Mouse (Mus musculus): ENCODE data around the gene Pdxp. TPM values are rescaled to one million over a fixed set of nuclear protein-coding genes. Genes with fewer than 3 reads are reported as not detected.

The Pdxp gene
- polyA plus RNA-seq, 1 experiment from 2014 or later, result 5.9 TPM

- no peak for ATAC-seq (ENCODE audit: insufficient read depth, low FRiP score)
- H3K36me3 ChIP-seq (ENCODE audit: control insufficient read depth, insufficient read depth, low read length), result no peaks in the 10 kb centered on the region
- H3K27me3 ChIP-seq (ENCODE audit: control insufficient read depth, insufficient read depth, low read length), result no peaks in the 10 kb centered on the region; the same call in 1 of the 2 replicates
- H3K9ac ChIP-seq (ENCODE audit: low read length), result no peak overlapping the region
- H3K4me3 ChIP-seq (replicated peaks; ENCODE audit: low read length), result no peak overlapping the region
- peaks cover 22% of the 10 kb centered on the region for H3K4me1 ChIP-seq (ENCODE audit: control insufficient read depth, insufficient read depth, low read length)
- no peaks in the 10 kb centered on the region for H3K9me3 ChIP-seq (replicated peaks; ENCODE audit: control insufficient read depth, low read length)
- H3K4me2 ChIP-seq (ENCODE audit: low read depth, low read length), result no peak overlapping the region
- WGBS, result 91% methylated on average over 23 of the region's 23 CpGs
- no peak overlapping the region for H3K27ac ChIP-seq (ENCODE audit: low read length)
Measured at GRCm38 (mm10) chr15:78918126-78918525, 4.4 kb downstream of the Pdxp start.

- no peak for ATAC-seq (ENCODE audit: insufficient read depth, low FRiP score)
- Histone ChIP-seq H3K4me1 (ENCODE audit: control insufficient read depth, insufficient read depth, low read length) (peaks cover 14% of the 10 kb centered on the region), H3K9ac (ENCODE audit: low read length) (no peak overlapping the region), H3K27me3 (ENCODE audit: control insufficient read depth, insufficient read depth, low read length) (no peaks in the 10 kb centered on the region; the same call in 1 of the 2 replicates), H3K36me3 (ENCODE audit: control insufficient read depth, insufficient read depth, low read length) (no peaks in the 10 kb centered on the region), H3K9me3 (replicated peaks; ENCODE audit: control insufficient read depth, low read length) (no peaks in the 10 kb centered on the region), H3K4me3 (replicated peaks; ENCODE audit: low read length) (no peak overlapping the region), H3K4me2 (ENCODE audit: low read depth, low read length) (no peak overlapping the region), H3K27ac (ENCODE audit: low read length) (no peak overlapping the region)
- 59% methylated on average over 12 of the region's 12 CpGs for WGBS
Measured at GRCm38 (mm10) chr15:78919914-78920313, 6.2 kb downstream of the Pdxp start.

GRCm38 (mm10) chr15:78922700-78923099 lies 9.0 kb downstream of the Pdxp start:
- no peaks in the 10 kb centered on the region for H3K36me3 ChIP-seq (ENCODE audit: control insufficient read depth, insufficient read depth, low read length)
- H3K4me3 ChIP-seq (replicated peaks; ENCODE audit: low read length), result no peak overlapping the region
- H3K9me3 ChIP-seq (replicated peaks; ENCODE audit: control insufficient read depth, low read length), result no peaks in the 10 kb centered on the region
- H3K9ac ChIP-seq (ENCODE audit: low read length), result no peak overlapping the region
- no peak for ATAC-seq (ENCODE audit: insufficient read depth, low FRiP score)
- H3K27me3 ChIP-seq (ENCODE audit: control insufficient read depth, insufficient read depth, low read length), result no peaks in the 10 kb centered on the region
- WGBS, result 77% methylated on average over 7 of the region's 7 CpGs
- no peak overlapping the region for H3K27ac ChIP-seq (ENCODE audit: low read length)
- H3K4me2 ChIP-seq (ENCODE audit: low read depth, low read length), result no peak overlapping the region
- H3K4me1 ChIP-seq (ENCODE audit: control insufficient read depth, insufficient read depth, low read length), result peaks cover 21% of the 10 kb centered on the region

DNA sequence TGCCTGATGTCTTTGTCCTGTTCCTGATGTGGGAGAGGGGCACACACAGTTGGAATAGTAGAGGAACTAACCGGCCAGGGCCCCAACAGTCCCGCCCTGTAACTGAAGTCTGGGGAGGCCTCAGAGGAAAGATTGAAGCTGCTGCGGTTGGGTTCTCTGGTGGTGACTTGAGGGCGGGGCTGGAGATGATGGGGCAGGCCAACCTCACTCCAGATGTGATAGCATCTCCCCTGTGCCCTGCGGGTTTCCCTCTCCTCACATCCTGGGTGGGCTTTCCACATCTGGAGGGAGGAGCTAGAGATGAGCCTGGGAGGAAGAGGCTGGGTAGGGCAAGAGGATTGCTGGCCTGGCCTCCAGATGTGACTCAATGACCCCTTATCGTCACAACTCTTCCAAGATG lies 9.9 kb downstream of the Pdxp start:
- Histone ChIP-seq H3K4me3 (replicated peaks; ENCODE audit: low read length) (no peak overlapping the region), H3K9ac (ENCODE audit: low read length) (no peak overlapping the region), H3K4me1 (ENCODE audit: control insufficient read depth, insufficient read depth, low read length) (peaks cover 26% of the 10 kb centered on the region), H3K4me2 (ENCODE audit: low read depth, low read length) (no peak overlapping the region), H3K36me3 (ENCODE audit: control insufficient read depth, insufficient read depth, low read length) (no peaks in the 10 kb centered on the region), H3K27ac (ENCODE audit: low read length) (no peak overlapping the region), H3K27me3 (ENCODE audit: control insufficient read depth, insufficient read depth, low read length) (no peaks in the 10 kb centered on the region), H3K9me3 (replicated peaks; ENCODE audit: control insufficient read depth, low read length) (no peaks in the 10 kb centered on the region)
- no peak for ATAC-seq (ENCODE audit: insufficient read depth, low FRiP score)
- WGBS, result 56% methylated on average over 6 of the region's 6 CpGs

DNA sequence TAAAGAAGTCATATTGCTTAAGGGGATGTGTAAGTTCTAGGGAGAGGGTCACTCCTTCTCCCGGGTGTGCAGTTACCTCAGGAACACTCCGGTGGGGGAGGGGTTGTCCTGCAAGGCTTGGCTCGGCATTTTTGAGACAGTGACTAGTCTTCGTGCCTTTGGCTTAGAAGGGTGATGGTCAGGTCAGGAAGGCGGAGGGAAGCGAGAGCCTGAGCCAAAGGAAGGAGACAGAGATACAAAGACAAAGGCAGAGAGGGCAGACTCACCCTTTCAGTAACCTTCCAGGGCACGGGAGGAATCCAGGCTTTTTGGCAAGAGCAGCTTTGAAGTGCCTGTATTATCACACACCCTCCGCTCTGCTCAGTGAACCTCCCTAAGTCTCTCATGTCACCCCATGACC lies 11.4 kb downstream of the Pdxp start:
- H3K4me2 ChIP-seq (ENCODE audit: low read depth, low read length), result peak overlapping the region; percentile 67; the same call in 1 of the 2 replicates
- no peak for ATAC-seq (ENCODE audit: insufficient read depth, low FRiP score)
- H3K36me3 ChIP-seq (ENCODE audit: control insufficient read depth, insufficient read depth, low read length), result 0 out of 2 replicates have a peak, but pooled peaks cover 5% of the 10 kb centered on the region
- H3K9ac ChIP-seq (ENCODE audit: low read length), result peak overlapping the region; percentile 60; the same call in 1 of the 2 replicates
- H3K27ac ChIP-seq (ENCODE audit: low read length), result peak overlapping the region; percentile 98
- no peaks in the 10 kb centered on the region for H3K9me3 ChIP-seq (replicated peaks; ENCODE audit: control insufficient read depth, low read length)
- peaks cover 30% of the 10 kb centered on the region for H3K4me1 ChIP-seq (ENCODE audit: control insufficient read depth, insufficient read depth, low read length)
- 36% methylated on average over 8 of the region's 8 CpGs for WGBS
- no peaks in the 10 kb centered on the region for H3K27me3 ChIP-seq (ENCODE audit: control insufficient read depth, insufficient read depth, low read length)
- no peak overlapping the region for H3K4me3 ChIP-seq (replicated peaks; ENCODE audit: low read length)

DNA sequence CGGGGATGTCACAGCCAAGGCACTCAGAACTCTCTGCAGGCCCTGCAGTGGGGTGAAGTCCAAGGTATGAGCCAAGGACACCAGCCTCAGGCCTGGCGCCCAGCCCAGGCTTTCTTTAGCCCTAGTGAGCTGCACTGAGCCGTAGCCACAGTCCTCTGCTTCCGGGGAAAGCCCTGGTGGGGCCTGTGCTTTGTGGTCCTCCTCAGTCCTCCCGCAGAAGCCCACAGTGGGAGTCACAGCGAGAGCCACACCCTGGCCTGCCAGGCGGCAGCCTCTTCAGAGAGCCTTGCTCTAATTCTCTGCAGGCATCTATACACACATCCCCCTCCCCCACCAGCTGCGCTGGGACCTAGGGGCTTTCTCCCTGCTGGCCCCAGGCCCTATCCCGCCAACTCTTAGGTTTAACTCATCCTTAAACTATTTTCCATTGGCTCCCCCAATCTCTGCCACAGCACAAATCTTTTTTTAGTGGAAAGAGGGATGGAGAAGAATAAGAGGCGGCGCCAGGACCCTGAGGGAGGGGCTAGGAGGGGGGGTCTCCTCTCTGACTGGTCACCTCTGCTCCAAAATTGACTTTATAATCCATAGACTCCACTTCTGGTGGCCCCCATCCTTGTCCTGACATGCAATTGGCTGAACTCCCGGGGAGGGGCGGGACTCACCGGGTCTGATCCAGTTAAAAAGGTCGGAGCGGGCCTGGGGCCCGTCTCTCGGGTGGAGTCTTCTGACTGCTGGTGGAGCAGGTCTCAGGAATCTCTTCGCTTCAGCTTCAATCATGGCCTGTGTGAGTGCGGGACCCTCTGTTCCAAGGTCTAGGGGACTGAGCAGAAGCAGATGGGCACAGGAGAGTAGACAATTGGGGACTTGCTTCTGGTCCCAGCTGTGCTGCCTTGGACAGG lies 12.6 kb downstream of the Pdxp start, which contains the start of gene Lgals1:
TSS of gene Lgals1 (plus strand) at position 705 of the 899 bp plus-strand sequence.
- Histone ChIP-seq H3K27ac (ENCODE audit: low read length) (peak within 1 kb of the TSS; percentile 98), H3K4me2 (ENCODE audit: low read depth, low read length) (peak within 1 kb of the TSS; percentile 67), H3K36me3 (ENCODE audit: control insufficient read depth, insufficient read depth, low read length) (0 out of 2 replicates have a peak, but pooled peaks cover 5% of the 10 kb centered on the region), H3K4me1 (ENCODE audit: control insufficient read depth, insufficient read depth, low read length) (peaks cover 30% of the 10 kb centered on the region), H3K4me3 (replicated peaks; ENCODE audit: low read length) (peak within 1 kb of the TSS; percentile 62), H3K27me3 (ENCODE audit: control insufficient read depth, insufficient read depth, low read length) (no peaks in the 10 kb centered on the region), H3K9me3 (replicated peaks; ENCODE audit: control insufficient read depth, low read length) (no peaks in the 10 kb centered on the region), H3K9ac (ENCODE audit: low read length) (peak within 1 kb of the TSS; percentile 76)
- WGBS, result 5% methylated on average over 20 of the region's 20 CpGs
- ATAC-seq (ENCODE audit: insufficient read depth, low FRiP score), result peak; percentile 87

GRCm38 (mm10) chr15:78927021-78927787 lies 13.5 kb downstream of the Pdxp start:
- Histone ChIP-seq H3K4me2 (ENCODE audit: low read depth, low read length) (peak overlapping the region; percentile 67), H3K9me3 (replicated peaks; ENCODE audit: control insufficient read depth, low read length) (no peaks in the 10 kb centered on the region), H3K27me3 (ENCODE audit: control insufficient read depth, insufficient read depth, low read length) (no peaks in the 10 kb centered on the region), H3K4me1 (ENCODE audit: control insufficient read depth, insufficient read depth, low read length) (peaks cover 30% of the 10 kb centered on the region), H3K4me3 (replicated peaks; ENCODE audit: low read length) (peak overlapping the region; percentile 62), H3K36me3 (ENCODE audit: control insufficient read depth, insufficient read depth, low read length) (0 out of 2 replicates have a peak, but pooled peaks cover 5% of the 10 kb centered on the region), H3K9ac (ENCODE audit: low read length) (peak overlapping the region; percentile 76), H3K27ac (ENCODE audit: low read length) (peak overlapping the region; percentile 98)
- WGBS, result 16% methylated on average over 15 of the region's 15 CpGs
- no peak for ATAC-seq (ENCODE audit: insufficient read depth, low FRiP score)

- Histone ChIP-seq H3K4me3 (replicated peaks; ENCODE audit: low read length) (peak overlapping the region; percentile 62), H3K9me3 (replicated peaks; ENCODE audit: control insufficient read depth, low read length) (no peaks in the 10 kb centered on the region)
- WGBS, result under 1% methylated on average over 30 of the region's 35 CpGs
Measured at GRCm38 (mm10) chr15:78927788-78928457, 14.2 kb downstream of the Pdxp start.

More at GRCm38 (mm10) chr15:78927788-78928457, 14.2 kb downstream of the Pdxp start:
- no peaks in the 10 kb centered on the region for H3K27me3 ChIP-seq (ENCODE audit: control insufficient read depth, insufficient read depth, low read length)
- H3K36me3 ChIP-seq (ENCODE audit: control insufficient read depth, insufficient read depth, low read length), result 0 out of 2 replicates have a peak, but pooled peaks cover 5% of the 10 kb centered on the region
- H3K4me2 ChIP-seq (ENCODE audit: low read depth, low read length), result peak overlapping the region; percentile 67
- peak; percentile 59 for ATAC-seq (ENCODE audit: insufficient read depth, low FRiP score)
- peaks cover 30% of the 10 kb centered on the region for H3K4me1 ChIP-seq (ENCODE audit: control insufficient read depth, insufficient read depth, low read length)
- peak overlapping the region; percentile 98 for H3K27ac ChIP-seq (ENCODE audit: low read length)
- peak overlapping the region; percentile 76 for H3K9ac ChIP-seq (ENCODE audit: low read length)
